Mouse (Mus musculus) testis, adult 2 months (tissue): ENCODE data around the gene Ngdn.

ENCODE experiments used
- CTCF ChIP-seq: fragments of 200-500 bp; IDR thresholded peaks from 2 replicates; pipeline ENCODE4 v1.5.1; 2012; ENCODE audit warnings: low read depth, mild to moderate bottlenecking, inconsistent platforms, low read length, moderate library complexity; ENCODE audit not compliant: control insufficient read depth, insufficient read depth, insufficient replicate concordance
- POLR2A ChIP-seq: fragments of 200-500 bp; IDR thresholded peaks from 2 replicates; pipeline ENCODE4 v1.6.1; 2012; ENCODE audit warnings: low read depth, mild to moderate bottlenecking, inconsistent platforms, low read length, moderate library complexity; ENCODE audit not compliant: control insufficient read depth

DNA sequence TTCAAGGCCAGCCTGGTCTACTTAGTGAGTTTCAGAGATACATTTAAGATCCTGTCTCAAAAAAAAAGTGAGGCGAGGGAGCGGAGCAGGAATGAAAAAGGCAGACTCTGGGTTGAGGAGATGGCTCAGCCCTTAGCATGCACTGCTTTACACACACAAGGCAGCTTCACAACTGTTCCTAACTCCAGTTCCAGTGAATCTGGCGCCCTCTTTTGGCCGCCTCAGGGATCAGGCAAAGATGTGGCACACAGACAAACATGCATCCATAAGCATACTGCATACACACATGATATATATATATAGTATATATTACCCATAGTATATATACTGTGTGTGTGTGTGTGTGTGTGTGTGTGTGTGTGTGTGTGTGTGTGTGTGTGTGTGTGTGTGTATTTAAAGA is 4.1 kb upstream of the Ngdn start:
- TF ChIP-seq POLR2A (no peak), CTCF (peak; percentile 63; the same call in 1 of the 2 replicates)
